10 mouse cellular contexts compared by ENCODE assay signal in the genomic region with DNA sequence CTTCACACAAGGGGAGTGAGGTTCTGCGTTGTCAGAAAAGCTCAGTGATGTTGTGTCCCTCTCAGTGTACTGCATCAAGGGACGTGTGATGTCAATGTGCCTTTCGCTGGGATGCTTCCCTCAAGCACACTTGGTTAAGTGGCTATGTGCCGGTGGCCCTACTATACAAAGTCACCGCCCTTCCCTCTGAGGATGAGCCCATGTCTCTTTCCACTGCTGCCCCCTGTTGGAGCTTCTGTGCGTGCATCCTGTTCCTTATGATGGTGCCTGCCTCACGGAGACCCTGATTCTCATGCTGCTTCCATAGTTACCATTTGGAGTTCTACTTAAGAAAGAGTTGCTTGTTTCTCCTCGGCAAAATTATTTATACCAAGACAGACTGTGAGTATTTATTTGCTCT.
A peak's percentile ranks its signal among the peaks of the same experiment; 100 is the strongest.
DNase-seq lines count a peak whose midpoint lies in the region; ATAC-seq and TF ChIP-seq lines count a peak whose summit lies in the region.
"Had no signal": no experiment of that assay in that cellular context is flagged by ENCODE, and none has a peak within 500 bp of the region (broad histone marks: within the 10 kb centered on the region; RNA-seq: fewer than 3 reads in every experiment).

No protein-coding gene starts in this region.

- TF ChIP-seq EP300 in heart, postnatal 0 days (IDR thresholded peaks at IDR 0.05; ENCODE audit: low read depth): no peak
- no peak for TF ChIP-seq EP300 in liver, embryonic 14.5 days (IDR thresholded peaks at IDR 0.05; ENCODE audit: low read depth)

- H3K4me3 ChIP-seq in heart, postnatal 0 days (ENCODE audit: low read depth, low read length): no peak overlapping the region
- H3K4me3 ChIP-seq in thymus, adult 2 months (ENCODE audit: control insufficient read depth, insufficient read depth, low read length): no peak overlapping the region
- no peak overlapping the region for H3K4me3 ChIP-seq in liver, embryonic 14.5 days (ENCODE audit: insufficient read depth in 1 of 2, low read depth in 2 of 2, low read length in 2 of 2)
- H3K4me3 ChIP-seq: liver, embryonic 13.5 days; stomach, embryonic 15.5 days had no signal

- H3K27ac ChIP-seq in heart, postnatal 0 days (ENCODE audit: low read depth): no peak overlapping the region
- H3K27ac ChIP-seq in thymus, adult 2 months (ENCODE audit: control insufficient read depth, insufficient read depth, low read length): no peak overlapping the region
- H3K27ac ChIP-seq in liver, embryonic 14.5 days: no peak overlapping the region
- H3K27ac ChIP-seq: liver, embryonic 13.5 days; stomach, embryonic 15.5 days had no signal

- H3K9ac ChIP-seq in heart, postnatal 0 days (replicated peaks; ENCODE audit: low read depth, low read length): no peak overlapping the region
- H3K9ac ChIP-seq in liver, embryonic 14.5 days (replicated peaks): no peak overlapping the region
- H3K9ac ChIP-seq: liver, embryonic 13.5 days; stomach, embryonic 15.5 days had no signal

- no peaks in the 10 kb centered on the region for H3K27me3 ChIP-seq in heart, postnatal 0 days (ENCODE audit: control insufficient read depth, insufficient read depth, low read length)
- H3K27me3 ChIP-seq in thymus, adult 2 months (ENCODE audit: control insufficient read depth, insufficient read depth, low read length): no peaks in the 10 kb centered on the region
- no peaks in the 10 kb centered on the region for H3K27me3 ChIP-seq in liver, embryonic 14.5 days (ENCODE audit: control insufficient read depth, insufficient read depth, low read length)
- H3K27me3 ChIP-seq: liver, embryonic 13.5 days; stomach, embryonic 15.5 days had no signal

- no peak for ATAC-seq in heart, postnatal 0 days (ENCODE audit: insufficient read depth, low read depth)
- ATAC-seq in liver, embryonic 14.5 days (ENCODE audit: insufficient read depth): no peak

- DNase-seq in heart, postnatal 0 days (ENCODE audit: low spot score): no peak
- DNase-seq in heart, postnatal 10 days: no peak
- peak; percentile 46 for DNase-seq in thymus, adult 2 months
- no peak for DNase-seq in thymus, adult 18-20 months
- no peak for DNase-seq in liver, embryonic 14.5 days (ENCODE audit: low read depth in 3 of 3, low spot score in 3 of 3)
- no peak for DNase-seq in MN1 (ENCODE audit: low spot score)
- DNase-seq in embryo, embryonic 11 days: no peak
- DNase-seq: gastrocnemius, postnatal 36 days; liver, embryonic 13.5 days had no signal

- 0 out of 2 replicates have a peak, but pooled peaks cover 7% of the 10 kb centered on the region for H3K9me3 ChIP-seq in heart, postnatal 0 days (replicated peaks; ENCODE audit: control insufficient read depth, low read length)
- no peaks in the 10 kb centered on the region for H3K9me3 ChIP-seq in liver, embryonic 14.5 days (ENCODE audit: control insufficient read depth, low read length)
- H3K9me3 ChIP-seq: liver, embryonic 13.5 days; stomach, embryonic 15.5 days had no signal

- H3K36me3 ChIP-seq in heart, postnatal 0 days (replicated peaks; ENCODE audit: control insufficient read depth, insufficient read depth, low read length): no peaks in the 10 kb centered on the region
- no peaks in the 10 kb centered on the region for H3K36me3 ChIP-seq in thymus, adult 2 months (ENCODE audit: control insufficient read depth, insufficient read depth, low read length)
- no peaks in the 10 kb centered on the region for H3K36me3 ChIP-seq in liver, embryonic 14.5 days (replicated peaks; ENCODE audit: control insufficient read depth, insufficient read depth, low read depth)
- H3K36me3 ChIP-seq: liver, embryonic 13.5 days; stomach, embryonic 15.5 days had no signal

- H3K4me1 ChIP-seq in heart, postnatal 0 days (ENCODE audit: control insufficient read depth, insufficient read depth): peaks cover 6% of the 10 kb centered on the region
- H3K4me1 ChIP-seq in thymus, adult 2 months (replicated peaks; ENCODE audit: control insufficient read depth, insufficient read depth, low read length): no peaks in the 10 kb centered on the region; the same call in 1 of the 2 replicates
- H3K4me1 ChIP-seq in liver, embryonic 14.5 days (replicated peaks; ENCODE audit: control insufficient read depth in 2 of 2, insufficient read depth in 2 of 2, low read length in 1 of 2): no peaks in the 10 kb centered on the region

- TF ChIP-seq CTCF in heart, postnatal 0 days (IDR thresholded peaks at IDR 0.05; ENCODE audit: low read depth): peak; percentile 32
- TF ChIP-seq CTCF in thymus, adult 2 months (IDR thresholded peaks at IDR 0.05; ENCODE audit: borderline replicate concordance, control insufficient read depth, extremely low read depth, insufficient read depth, low read length, poor library complexity): peak; percentile 32; the same call in 1 of the 2 replicates
- peak; percentile 68 for TF ChIP-seq CTCF in liver, embryonic 14.5 days (IDR thresholded peaks at IDR 0.05; ENCODE audit: low read depth)

- 69% methylated on average over 8 of the region's 8 CpGs for WGBS in heart, postnatal 0 days
- WGBS in thymus, adult 2 months: 91% methylated on average over 8 of the region's 8 CpGs
- WGBS in liver, embryonic 14.5 days (ENCODE audit: insufficient replicate concordance): 66% methylated on average over 8 of the region's 8 CpGs

- intact Hi-C loops in heart, postnatal 10 days (cut with DNase I): loop anchor here (5.0 kb wide), 1 partner anchor 192 kb away; no protein-coding TSS in a partner anchor

- no peak for TF ChIP-seq POLR2A in thymus, adult 2 months (IDR thresholded peaks at IDR 0.05; ENCODE audit: control insufficient read depth, extremely low read depth, insufficient read depth, low read length, poor library complexity)

- H3K4me2 ChIP-seq in heart, postnatal 0 days (ENCODE audit: low read depth, low read length): no peak overlapping the region
- H3K4me2 ChIP-seq in liver, embryonic 14.5 days (ENCODE audit: low read depth): no peak overlapping the region
- H3K4me2 ChIP-seq: liver, embryonic 13.5 days; stomach, embryonic 15.5 days had no signal
